Mouse (Mus musculus) thymus, postnatal 4 days (tissue): ENCODE results near the gene Ift81.
A peak's percentile ranks its signal among the peaks of the same experiment; 100 is the strongest.

ENCODE experiments used
- DNase-seq: peaks from one replicate; pipeline ENCODE4 v3.0.0; 2021

Ift81 gene

GRCm38 (mm10) chr5:122512011-122512410 is 102.3 kb downstream of the Ift81 start:
- no peak for DNase-seq

DNA sequence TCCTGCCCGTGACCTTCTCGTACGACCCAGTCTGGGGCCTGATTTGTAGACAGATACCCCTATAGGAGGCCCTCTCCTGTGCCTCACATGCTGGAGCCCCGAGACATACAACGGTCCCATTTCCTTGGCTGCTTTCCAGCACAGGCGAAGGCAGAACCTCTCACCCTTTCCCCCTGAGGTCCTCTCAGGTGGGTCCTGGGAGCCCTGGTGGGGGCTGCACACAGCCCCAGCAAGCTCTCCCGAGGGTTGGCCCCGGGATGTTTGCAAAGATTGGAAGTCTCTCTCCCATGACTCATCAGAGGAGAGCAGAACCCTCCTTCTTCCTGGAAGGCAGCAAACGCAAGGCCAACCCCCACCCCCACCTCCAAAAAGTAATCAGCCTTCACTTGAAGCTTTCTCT is 102.9 kb downstream of the Ift81 start:
- peak; percentile 30 for DNase-seq

DNA sequence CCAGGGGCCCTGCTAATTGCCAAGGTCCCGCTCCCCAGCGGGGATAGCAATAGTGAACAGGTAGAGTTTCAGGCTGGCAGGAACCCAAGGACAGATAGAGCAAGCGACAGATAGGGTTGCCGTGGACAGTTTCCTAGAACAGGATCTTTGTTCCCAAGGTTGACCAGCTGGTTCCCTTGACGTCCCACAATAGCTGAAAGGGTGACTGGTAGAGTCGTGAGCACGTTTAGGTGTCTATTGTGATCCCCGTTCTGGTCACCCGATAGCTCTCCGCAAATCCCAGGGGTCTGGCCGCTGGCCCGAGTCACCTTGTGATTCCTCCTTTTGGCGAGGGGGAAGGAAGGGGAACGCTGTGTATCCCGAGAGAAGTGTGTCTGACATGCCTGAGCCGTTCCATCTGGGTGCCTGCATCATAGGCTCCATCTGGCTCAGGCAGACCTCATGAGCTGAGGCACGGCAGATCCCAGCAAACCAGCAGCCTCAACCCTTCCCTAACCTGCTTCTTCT is 103.6 kb downstream of the Ift81 start:
- no peak for DNase-seq

- DNase-seq, result no peak
Observed at GRCm38 (mm10) chr5:122509608-122510007, 104.7 kb downstream of the Ift81 start.

- no peak for DNase-seq
Observed at GRCm38 (mm10) chr5:122508861-122509306, 105.4 kb downstream of the Ift81 start.

DNA sequence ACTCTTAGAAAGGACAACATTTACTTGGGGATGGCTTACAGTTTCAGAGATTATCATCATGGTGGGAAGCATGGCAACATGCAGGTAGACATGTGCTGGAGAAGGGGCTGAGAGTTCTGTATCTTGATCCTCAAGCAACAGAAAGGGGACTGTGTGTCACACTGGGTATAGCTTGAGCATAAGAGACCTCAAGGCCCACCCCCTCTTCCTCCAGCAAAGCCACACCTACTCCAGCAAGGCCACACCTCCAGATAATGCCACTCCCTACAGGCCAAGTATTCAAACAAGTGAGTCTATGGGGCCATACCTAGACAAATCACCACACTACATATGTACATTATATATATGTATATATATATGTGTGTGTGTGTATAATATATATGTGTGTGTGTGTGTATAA is 106.9 kb downstream of the Ift81 start:
- no peak for DNase-seq

DNA sequence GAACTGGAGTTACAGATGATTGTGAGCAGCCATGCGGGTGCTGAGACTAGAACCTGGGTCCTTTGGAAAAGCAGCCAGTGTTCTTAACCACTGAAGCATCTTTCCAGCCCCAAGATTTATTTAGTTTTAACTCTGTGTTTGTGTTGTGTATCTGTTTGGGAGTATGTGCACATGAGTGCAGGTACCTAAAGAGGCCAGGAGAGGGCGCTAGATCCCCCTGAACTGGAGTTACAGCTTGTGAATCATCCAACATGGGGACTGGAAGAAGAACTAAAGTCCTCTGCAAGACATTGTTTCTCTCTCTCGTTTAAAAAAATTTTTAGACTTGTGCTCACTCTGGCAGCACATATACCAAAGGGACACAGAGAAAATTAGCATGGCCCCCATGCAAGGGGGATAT is 107.9 kb downstream of the Ift81 start:
- DNase-seq, result no peak

DNA sequence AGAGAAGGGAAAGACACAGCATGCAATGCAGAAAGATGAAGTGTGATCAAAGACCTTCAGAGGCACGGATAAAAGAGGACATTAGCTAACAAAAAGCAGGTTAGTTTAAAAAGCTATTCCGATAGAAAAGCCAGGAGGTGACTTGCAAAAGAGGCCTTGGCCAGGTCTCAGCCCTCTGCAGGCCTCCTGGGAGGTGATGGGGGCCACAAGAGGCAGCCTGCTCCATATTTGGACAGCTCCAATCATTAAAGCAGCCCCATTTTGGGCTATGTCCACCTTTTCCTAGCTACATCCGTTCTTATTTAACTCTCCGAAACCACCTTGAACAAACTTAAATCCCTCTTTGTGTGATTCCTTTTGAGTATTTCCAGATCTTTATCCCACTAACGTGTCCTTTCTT is 108.8 kb downstream of the Ift81 start:
- no peak for DNase-seq

- DNase-seq, result no peak
Observed at GRCm38 (mm10) chr5:122503760-122504119, 110.6 kb downstream of the Ift81 start.

DNA sequence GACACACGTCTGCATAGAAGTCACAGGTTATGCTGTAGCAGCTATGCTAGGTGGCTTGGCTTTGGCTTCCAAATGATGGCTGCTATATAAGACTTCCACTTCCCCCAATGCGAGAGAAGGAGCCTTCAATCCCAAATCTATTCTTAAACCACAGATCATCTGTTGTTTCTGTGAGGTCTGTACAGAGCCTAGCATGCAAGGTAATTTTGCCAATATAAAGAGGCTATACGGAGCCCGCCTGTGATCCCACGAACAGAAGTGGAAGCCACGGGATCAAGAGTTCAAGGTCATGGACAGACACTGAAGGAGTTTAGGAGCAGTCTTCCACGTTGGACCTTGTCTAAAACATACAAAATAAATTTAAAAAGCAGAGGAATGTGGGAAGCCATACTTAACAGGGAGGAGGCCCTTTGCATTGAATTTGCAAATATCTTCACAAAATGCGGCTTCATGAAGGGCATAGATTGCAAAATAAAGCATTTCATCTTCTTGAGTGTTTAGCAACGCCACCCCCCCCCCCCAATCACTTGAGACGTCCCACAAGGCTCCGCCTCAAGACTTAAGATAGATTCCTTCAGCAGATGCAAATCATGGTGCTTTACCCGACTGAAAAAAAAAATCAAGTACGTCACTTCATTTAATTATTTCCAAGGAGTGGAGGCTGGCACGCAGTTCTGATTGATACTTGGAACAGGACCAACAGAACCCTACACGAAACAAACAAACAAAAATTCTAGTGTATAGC is 111.1 kb downstream of the Ift81 start:
- no peak for DNase-seq

- DNase-seq, result peak; percentile 97
Observed at GRCm38 (mm10) chr5:122502077-122502941, 112.0 kb downstream of the Ift81 start, which contains the start of gene Atp2a2. Gene Atp2a2 (minus strand): TSS chr5:122502225.

DNA sequence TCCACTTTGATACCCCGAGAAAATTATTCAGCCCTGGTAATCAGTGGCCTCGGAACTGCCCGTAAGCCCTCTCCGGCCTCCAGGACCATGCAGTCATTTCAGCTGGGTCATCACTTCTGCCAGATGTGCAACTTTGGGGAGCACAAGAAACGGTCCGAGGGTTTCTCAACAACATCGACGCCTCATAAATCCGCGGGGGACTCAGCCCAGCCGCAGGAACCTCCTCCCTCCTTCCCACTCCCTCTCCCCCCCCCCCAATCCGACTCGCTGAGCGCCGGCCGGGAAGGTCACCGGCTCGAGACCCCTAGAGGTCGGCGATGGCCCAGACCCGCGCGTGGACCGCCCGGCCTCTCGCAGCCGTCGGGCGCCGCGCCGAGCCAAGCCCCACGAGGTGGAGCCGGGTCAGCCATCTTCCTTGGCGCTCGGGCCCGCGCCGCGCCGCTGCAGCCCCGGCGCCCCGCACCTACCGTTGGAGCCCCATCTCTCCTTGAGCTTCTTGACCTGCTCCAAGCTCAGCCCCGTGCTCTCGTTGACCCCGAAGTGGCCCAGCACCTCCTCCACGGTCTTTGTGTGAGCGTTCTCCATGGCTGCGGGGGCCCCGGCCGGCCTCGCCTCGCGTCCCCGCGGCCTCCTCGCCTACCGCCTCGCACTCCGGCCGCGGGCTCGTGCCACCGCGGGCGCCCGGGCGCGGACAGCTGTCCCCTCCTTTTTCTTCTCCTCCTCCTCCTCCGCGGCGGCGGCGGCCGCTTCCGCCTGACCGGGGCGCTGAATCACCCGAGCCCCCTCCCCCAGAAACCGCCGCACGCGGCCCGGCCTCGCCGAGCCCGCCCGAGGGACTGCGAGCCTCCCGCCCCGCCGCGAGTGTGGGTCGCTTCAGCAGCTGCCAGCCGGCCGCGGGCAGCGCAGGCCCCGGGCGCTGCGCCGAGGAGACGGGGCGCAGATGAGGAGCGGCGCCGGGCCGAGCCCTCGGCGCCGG is 112.9 kb downstream of the Ift81 start:
- peak; percentile 70 for DNase-seq

- no peak for DNase-seq
Observed at GRCm38 (mm10) chr5:122500563-122500962, 113.8 kb downstream of the Ift81 start.
